Mouse (Mus musculus): ENCODE results near the gene Siglec1. TPM values are rescaled to one million over a fixed set of nuclear protein-coding genes. Genes with fewer than 3 reads are reported as not detected.

Siglec1 gene
- polyA plus RNA-seq, 1 experiment = 0.03 TPM

GRCm38 (mm10) chr2:131104021-131104420 lies 17.5 kb upstream of the Siglec1 start:
- Histone ChIP-seq H3K4me1 (ENCODE audit: control insufficient read depth) (no peaks in the 10 kb centered on the region), H3K9me3 (ENCODE audit: control insufficient read depth, low read length) (no peaks in the 10 kb centered on the region), H3K27me3 (ENCODE audit: control insufficient read depth) (peaks cover 44% of the 10 kb centered on the region), H3K4me3 (replicated peaks) (no peak overlapping the region), H3K36me3 (ENCODE audit: control insufficient read depth) (no peaks in the 10 kb centered on the region)
- TF ChIP-seq TAL1 (IDR thresholded peaks at IDR 0.05; ENCODE audit: low read length) (no peak), GATA1 (IDR thresholded peaks at IDR 0.05; ENCODE audit: low read length) (no peak)

DNA sequence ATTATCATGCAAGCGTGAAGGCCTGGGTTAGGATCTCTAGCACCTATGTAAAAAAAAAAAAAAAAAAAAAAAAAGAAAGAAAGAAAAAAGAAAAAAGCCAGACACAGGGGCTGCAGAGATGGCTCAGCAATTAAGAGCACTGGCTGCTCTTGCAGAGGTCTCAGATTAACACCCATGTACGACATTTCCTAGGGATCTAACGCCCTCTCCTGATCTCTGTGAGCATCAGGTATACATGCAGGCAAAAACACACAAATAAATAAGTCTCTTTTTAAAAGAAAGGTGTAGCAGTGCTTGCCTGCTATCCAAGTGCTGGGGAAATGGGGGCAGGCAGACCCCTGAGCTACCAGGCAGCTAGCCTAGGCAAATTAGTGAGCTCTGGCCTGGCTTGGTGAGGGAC lies 15.0 kb upstream of the Siglec1 start:
- no peak overlapping the region for H3K4me3 ChIP-seq (replicated peaks)
- peaks cover 16% of the 10 kb centered on the region for H3K4me1 ChIP-seq (ENCODE audit: control insufficient read depth)
- no peak for TF ChIP-seq TAL1 (IDR thresholded peaks at IDR 0.05; ENCODE audit: low read length)
- no peak for TF ChIP-seq GATA1 (IDR thresholded peaks at IDR 0.05; ENCODE audit: low read length)
- no peaks in the 10 kb centered on the region for H3K36me3 ChIP-seq (ENCODE audit: control insufficient read depth)
- H3K27me3 ChIP-seq (ENCODE audit: control insufficient read depth) = peaks cover 24% of the 10 kb centered on the region
- no peaks in the 10 kb centered on the region for H3K9me3 ChIP-seq (ENCODE audit: control insufficient read depth, low read length)

DNA sequence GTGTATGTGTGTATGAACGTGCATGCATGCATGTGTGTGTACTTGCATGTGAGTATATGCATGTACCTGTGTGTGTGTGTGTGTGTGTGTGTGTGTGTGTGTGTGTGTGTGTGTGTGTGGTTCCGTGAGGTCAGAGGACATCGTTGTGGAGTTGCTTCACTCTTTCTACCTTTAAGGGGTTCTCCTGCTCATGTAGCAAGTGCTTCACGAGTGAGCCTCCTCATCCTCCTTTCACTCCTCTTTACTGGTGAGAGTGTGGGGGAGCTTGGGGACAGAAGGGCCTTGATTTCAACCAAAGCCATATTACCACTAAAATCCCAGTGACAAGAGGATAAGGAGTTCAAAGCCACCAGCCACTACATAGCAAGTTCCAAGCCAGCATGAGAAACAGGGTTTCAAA lies 10.5 kb upstream of the Siglec1 start:
- TF ChIP-seq GATA1 (IDR thresholded peaks at IDR 0.05; ENCODE audit: low read length) (no peak), TAL1 (IDR thresholded peaks at IDR 0.05; ENCODE audit: low read length) (no peak)
- Histone ChIP-seq H3K4me3 (replicated peaks) (no peak overlapping the region), H3K27me3 (ENCODE audit: control insufficient read depth) (peaks cover under 1% of the 10 kb centered on the region; the same call in 1 of the 2 replicates), H3K36me3 (ENCODE audit: control insufficient read depth) (no peaks in the 10 kb centered on the region), H3K4me1 (ENCODE audit: control insufficient read depth) (peaks cover 43% of the 10 kb centered on the region), H3K9me3 (ENCODE audit: control insufficient read depth, low read length) (no peaks in the 10 kb centered on the region)

- Histone ChIP-seq H3K36me3 (ENCODE audit: control insufficient read depth) (no peaks in the 10 kb centered on the region), H3K27me3 (ENCODE audit: control insufficient read depth) (no peaks in the 10 kb centered on the region), H3K9me3 (ENCODE audit: control insufficient read depth, low read length) (no peaks in the 10 kb centered on the region), H3K4me1 (ENCODE audit: control insufficient read depth) (peaks cover 43% of the 10 kb centered on the region), H3K4me3 (replicated peaks) (peak overlapping the region; percentile 46)
- TF ChIP-seq GATA1 (IDR thresholded peaks at IDR 0.05; ENCODE audit: low read length) (no peak), TAL1 (IDR thresholded peaks at IDR 0.05; ENCODE audit: low read length) (no peak)
These were observed 9.7 kb upstream of the Siglec1 start for GRCm38 (mm10) chr2:131096101-131096795.

DNA sequence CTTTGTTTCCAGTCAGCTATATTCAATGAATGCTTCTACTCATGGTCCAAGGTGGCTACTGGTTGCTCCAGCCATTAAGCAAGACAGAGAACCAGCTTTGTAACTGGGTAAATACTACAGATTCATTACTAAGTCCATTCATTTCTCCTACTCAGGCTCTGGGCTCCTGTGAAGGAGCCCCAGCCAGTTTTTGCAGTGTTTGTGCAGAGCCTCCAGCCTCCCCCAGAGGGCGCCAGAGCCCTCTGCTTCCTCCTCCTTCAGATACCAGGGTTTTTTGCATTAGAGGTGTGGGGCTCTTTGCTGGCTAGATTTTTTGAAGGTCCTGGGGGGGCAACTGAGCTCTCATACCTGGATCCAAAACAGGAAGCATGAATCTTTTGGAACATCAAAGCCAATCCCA lies 8.3 kb upstream of the Siglec1 start:
- H3K36me3 ChIP-seq (ENCODE audit: control insufficient read depth) = no peaks in the 10 kb centered on the region
- H3K4me1 ChIP-seq (ENCODE audit: control insufficient read depth) = peaks cover 43% of the 10 kb centered on the region
- no peak overlapping the region for H3K4me3 ChIP-seq (replicated peaks)
- no peaks in the 10 kb centered on the region for H3K9me3 ChIP-seq (ENCODE audit: control insufficient read depth, low read length)
- no peaks in the 10 kb centered on the region; the same call in 1 of the 2 replicates for H3K27me3 ChIP-seq (ENCODE audit: control insufficient read depth)
- TF ChIP-seq GATA1 (IDR thresholded peaks at IDR 0.05; ENCODE audit: low read length) = no peak
- no peak for TF ChIP-seq TAL1 (IDR thresholded peaks at IDR 0.05; ENCODE audit: low read length)

DNA sequence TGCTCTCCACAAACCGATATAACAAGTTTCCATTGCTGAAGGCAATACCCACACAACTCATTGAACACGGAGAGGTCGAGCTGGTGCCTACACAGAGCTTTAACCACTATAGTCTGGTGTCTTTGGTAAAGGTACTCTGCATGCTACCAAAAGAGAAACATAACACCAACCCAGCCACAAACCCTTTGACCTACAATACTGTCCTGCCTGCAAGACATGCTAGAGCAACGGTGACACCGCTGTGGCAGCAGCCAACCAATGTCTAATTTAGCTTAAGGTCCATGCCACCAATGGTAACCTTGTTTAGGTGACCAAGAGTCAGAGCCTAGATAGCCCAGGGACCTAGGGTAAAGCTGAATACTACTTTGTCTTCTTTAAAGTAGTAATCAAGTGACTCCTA lies 7.0 kb upstream of the Siglec1 start:
- H3K4me1 ChIP-seq (ENCODE audit: control insufficient read depth) = peaks cover 43% of the 10 kb centered on the region
- TF ChIP-seq GATA1 (IDR thresholded peaks at IDR 0.05; ENCODE audit: low read length) (no peak), TAL1 (IDR thresholded peaks at IDR 0.05; ENCODE audit: low read length) (no peak)
- no peak overlapping the region for H3K4me3 ChIP-seq (replicated peaks)
- H3K36me3 ChIP-seq (ENCODE audit: control insufficient read depth) = no peaks in the 10 kb centered on the region
- peaks cover under 1% of the 10 kb centered on the region for H3K27me3 ChIP-seq (ENCODE audit: control insufficient read depth)
- no peaks in the 10 kb centered on the region for H3K9me3 ChIP-seq (ENCODE audit: control insufficient read depth, low read length)

DNA sequence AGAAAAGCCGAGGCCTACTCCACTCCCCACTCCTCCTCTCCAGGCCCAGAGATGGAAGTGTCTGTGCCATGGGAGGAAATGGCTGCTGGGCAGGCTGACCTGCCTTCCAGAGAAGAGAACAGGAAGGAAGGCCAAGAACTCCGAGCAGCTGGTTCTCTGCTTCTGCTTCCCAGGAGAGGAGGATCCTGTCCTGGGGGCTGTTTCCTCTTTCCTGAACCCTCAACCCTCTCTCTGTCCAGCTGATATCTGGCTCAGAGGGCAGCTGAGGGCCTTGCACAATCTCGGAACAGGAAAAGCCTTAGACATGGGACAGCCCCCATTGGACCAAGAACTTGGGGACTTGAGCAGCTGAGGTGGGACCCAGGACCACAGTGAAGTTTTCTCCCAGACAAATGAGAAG lies 4.3 kb upstream of the Siglec1 start:
- Histone ChIP-seq H3K27me3 (ENCODE audit: control insufficient read depth) (peaks cover 12% of the 10 kb centered on the region), H3K4me1 (ENCODE audit: control insufficient read depth) (peaks cover 20% of the 10 kb centered on the region), H3K36me3 (ENCODE audit: control insufficient read depth) (no peaks in the 10 kb centered on the region), H3K9me3 (ENCODE audit: control insufficient read depth, low read length) (no peaks in the 10 kb centered on the region), H3K4me3 (replicated peaks) (no peak overlapping the region)
- TF ChIP-seq TAL1 (IDR thresholded peaks at IDR 0.05; ENCODE audit: low read length) (no peak), GATA1 (IDR thresholded peaks at IDR 0.05; ENCODE audit: low read length) (no peak)

GRCm38 (mm10) chr2:131089634-131090033 lies 3.1 kb upstream of the Siglec1 start:
- H3K36me3 ChIP-seq (ENCODE audit: control insufficient read depth) = no peaks in the 10 kb centered on the region
- no peak for TF ChIP-seq TAL1 (IDR thresholded peaks at IDR 0.05; ENCODE audit: low read length)
- no peak for TF ChIP-seq GATA1 (IDR thresholded peaks at IDR 0.05; ENCODE audit: low read length)
- H3K4me3 ChIP-seq (replicated peaks) = no peak overlapping the region
- H3K4me1 ChIP-seq (ENCODE audit: control insufficient read depth) = peaks cover 8% of the 10 kb centered on the region
- H3K27me3 ChIP-seq (ENCODE audit: control insufficient read depth) = peaks cover 13% of the 10 kb centered on the region
- H3K9me3 ChIP-seq (ENCODE audit: control insufficient read depth, low read length) = no peaks in the 10 kb centered on the region

DNA sequence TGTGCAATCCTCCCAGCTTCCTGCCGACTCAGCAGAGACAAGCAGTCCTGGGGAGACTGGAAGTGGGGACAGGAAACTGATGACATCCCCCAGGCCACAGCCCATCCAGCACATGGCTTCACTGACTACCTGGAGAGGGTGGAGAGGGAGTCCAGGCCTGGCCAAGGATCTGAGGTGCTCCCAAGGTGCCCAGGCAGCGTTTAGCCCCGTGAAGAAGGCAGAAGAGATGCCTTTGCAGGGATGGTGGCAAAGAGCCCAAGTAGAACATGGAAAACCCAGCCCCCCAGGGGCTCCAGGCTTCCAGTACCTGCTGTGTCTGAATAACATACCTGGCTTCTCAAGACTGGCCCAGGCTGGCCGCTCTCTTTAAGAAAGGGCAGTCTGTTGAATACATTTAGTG lies 2.0 kb upstream of the Siglec1 start:
- TF ChIP-seq TAL1 (IDR thresholded peaks at IDR 0.05; ENCODE audit: low read length) = no peak
- no peak for TF ChIP-seq GATA1 (IDR thresholded peaks at IDR 0.05; ENCODE audit: low read length)
- H3K36me3 ChIP-seq (ENCODE audit: control insufficient read depth) = no peaks in the 10 kb centered on the region
- peaks cover under 1% of the 10 kb centered on the region; the same call in 1 of the 2 replicates for H3K4me1 ChIP-seq (ENCODE audit: control insufficient read depth)
- H3K27me3 ChIP-seq (ENCODE audit: control insufficient read depth) = peaks cover 16% of the 10 kb centered on the region
- H3K9me3 ChIP-seq (ENCODE audit: control insufficient read depth, low read length) = no peaks in the 10 kb centered on the region
- no peak overlapping the region for H3K4me3 ChIP-seq (replicated peaks)

DNA sequence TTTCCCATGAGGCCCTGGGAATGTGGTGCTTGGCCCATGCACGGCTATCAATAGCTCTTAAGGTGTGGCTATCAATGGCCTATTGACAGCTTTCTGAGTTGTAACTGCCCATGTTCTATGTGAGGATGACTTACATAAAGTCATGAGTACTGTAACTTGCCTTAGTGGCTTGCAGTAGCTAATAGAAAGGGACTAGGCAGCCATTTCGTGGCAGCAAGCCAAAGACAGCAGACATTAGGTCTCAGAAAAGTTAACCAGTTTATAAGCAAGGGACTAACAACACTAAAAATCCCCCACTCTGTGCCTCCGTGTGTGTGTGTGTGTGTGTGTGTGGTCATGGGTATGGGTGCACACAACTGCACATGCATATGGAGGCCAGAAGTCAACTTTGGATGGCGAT lies 2.4 kb downstream of the Siglec1 start:
- TF ChIP-seq TAL1 (IDR thresholded peaks at IDR 0.05; ENCODE audit: low read length) (no peak), GATA1 (IDR thresholded peaks at IDR 0.05; ENCODE audit: low read length) (no peak)
- Histone ChIP-seq H3K4me1 (ENCODE audit: control insufficient read depth) (peaks cover 2% of the 10 kb centered on the region), H3K27me3 (ENCODE audit: control insufficient read depth) (peaks cover 42% of the 10 kb centered on the region), H3K4me3 (replicated peaks) (no peak overlapping the region), H3K9me3 (ENCODE audit: control insufficient read depth, low read length) (no peaks in the 10 kb centered on the region), H3K36me3 (ENCODE audit: control insufficient read depth) (no peaks in the 10 kb centered on the region)
